Mouse (Mus musculus): ENCODE results near the gene Lpgat1. TPM values are rescaled to one million over a fixed set of nuclear protein-coding genes. Genes with fewer than 3 reads are reported as not detected.

Lpgat1 gene
- polyA plus RNA-seq (2015; fragmentation: Nextera tagmentation; extraction: Ambion mirVana) = 10.4 and 11.2 TPM in 2 replicates

- no peaks in the 10 kb centered on the region for H3K36me3 ChIP-seq (ENCODE audit: control insufficient read depth, insufficient read depth, low read length)
- peak within 1 kb of the TSS; percentile 89 for H3K4me2 ChIP-seq (ENCODE audit: low read depth, low read length)
- no peaks in the 10 kb centered on the region for H3K27me3 ChIP-seq (replicated peaks; ENCODE audit: control insufficient read depth, insufficient read depth, low read length)
- WGBS = under 1% methylated on average over 66 of the region's 113 CpGs
- peaks cover 2% of the 10 kb centered on the region; the same call in 1 of the 2 replicates for H3K4me1 ChIP-seq (ENCODE audit: control insufficient read depth, insufficient read depth, low read length)
- peak within 1 kb of the TSS; percentile 93 for H3K27ac ChIP-seq (ENCODE audit: low read length)
- H3K4me3 ChIP-seq (ENCODE audit: low read length) = peak within 1 kb of the TSS; percentile 84
- peak; percentile 95 for ATAC-seq
- peak within 1 kb of the TSS; percentile 92 for H3K9ac ChIP-seq (ENCODE audit: low read depth, low read length)
- no peaks in the 10 kb centered on the region for H3K9me3 ChIP-seq (ENCODE audit: control insufficient read depth, low read length)
Measured at GRCm38 (mm10) chr1:191717601-191718498, at the start of gene Lpgat1. TSS of gene Lpgat1 (plus strand) at chr1:191717834.

- H3K27me3 ChIP-seq (replicated peaks; ENCODE audit: control insufficient read depth, insufficient read depth, low read length) = no peaks in the 10 kb centered on the region
- H3K9ac ChIP-seq (ENCODE audit: low read depth, low read length) = no peak overlapping the region
- WGBS = 54% methylated on average over 9 of the region's 9 CpGs
- ATAC-seq = peak; percentile 64
- H3K27ac ChIP-seq (ENCODE audit: low read length) = 0 out of 2 replicates have a peak overlapping the region, but pooled peaks have one; percentile 21
- H3K4me1 ChIP-seq (ENCODE audit: control insufficient read depth, insufficient read depth, low read length) = no peaks in the 10 kb centered on the region
- no peaks in the 10 kb centered on the region for H3K9me3 ChIP-seq (ENCODE audit: control insufficient read depth, low read length)
- no peak overlapping the region for H3K4me2 ChIP-seq (ENCODE audit: low read depth, low read length)
- no peaks in the 10 kb centered on the region for H3K36me3 ChIP-seq (ENCODE audit: control insufficient read depth, insufficient read depth, low read length)
- no peak overlapping the region for H3K4me3 ChIP-seq (ENCODE audit: low read length)
Measured at GRCm38 (mm10) chr1:191668030-191668429, 49.6 kb upstream of the Lpgat1 start.

- H3K36me3 ChIP-seq (ENCODE audit: control insufficient read depth, insufficient read depth, low read length) = no peaks in the 10 kb centered on the region
- H3K27ac ChIP-seq (ENCODE audit: low read length) = no peak overlapping the region
- H3K4me2 ChIP-seq (ENCODE audit: low read depth, low read length) = no peak overlapping the region
- no peak overlapping the region for H3K4me3 ChIP-seq (ENCODE audit: low read length)
- H3K9me3 ChIP-seq (ENCODE audit: control insufficient read depth, low read length) = no peaks in the 10 kb centered on the region
- no peaks in the 10 kb centered on the region for H3K27me3 ChIP-seq (replicated peaks; ENCODE audit: control insufficient read depth, insufficient read depth, low read length)
- H3K4me1 ChIP-seq (ENCODE audit: control insufficient read depth, insufficient read depth, low read length) = no peaks in the 10 kb centered on the region
- H3K9ac ChIP-seq (ENCODE audit: low read depth, low read length) = no peak overlapping the region
- no peak for ATAC-seq
- 83% methylated on average over 5 of the region's 5 CpGs for WGBS
Measured at GRCm38 (mm10) chr1:191674071-191674470, 43.6 kb upstream of the Lpgat1 start.

GRCm38 (mm10) chr1:191681633-191682032, 36.0 kb upstream of the Lpgat1 start:
- Histone ChIP-seq H3K4me1 (ENCODE audit: control insufficient read depth, insufficient read depth, low read length) (peaks cover 3% of the 10 kb centered on the region; the same call in 1 of the 2 replicates), H3K27ac (ENCODE audit: low read length) (no peak overlapping the region), H3K4me3 (ENCODE audit: low read length) (no peak overlapping the region), H3K4me2 (ENCODE audit: low read depth, low read length) (no peak overlapping the region), H3K9ac (ENCODE audit: low read depth, low read length) (no peak overlapping the region), H3K36me3 (ENCODE audit: control insufficient read depth, insufficient read depth, low read length) (no peaks in the 10 kb centered on the region), H3K9me3 (ENCODE audit: control insufficient read depth, low read length) (0 out of 2 replicates have a peak, but pooled peaks cover 6% of the 10 kb centered on the region), H3K27me3 (replicated peaks; ENCODE audit: control insufficient read depth, insufficient read depth, low read length) (no peaks in the 10 kb centered on the region)
- 63% methylated on average over 2 of the region's 2 CpGs for WGBS
- peak; percentile 73 for ATAC-seq

- no peak overlapping the region for H3K9ac ChIP-seq (ENCODE audit: low read depth, low read length)
- WGBS = 93% methylated on average over 7 of the region's 7 CpGs
- H3K27me3 ChIP-seq (replicated peaks; ENCODE audit: control insufficient read depth, insufficient read depth, low read length) = no peaks in the 10 kb centered on the region
- no peaks in the 10 kb centered on the region for H3K36me3 ChIP-seq (ENCODE audit: control insufficient read depth, insufficient read depth, low read length)
- H3K4me2 ChIP-seq (ENCODE audit: low read depth, low read length) = no peak overlapping the region
- H3K4me1 ChIP-seq (ENCODE audit: control insufficient read depth, insufficient read depth, low read length) = no peaks in the 10 kb centered on the region
- no peak for ATAC-seq
- 0 out of 2 replicates have a peak, but pooled peaks cover 6% of the 10 kb centered on the region for H3K9me3 ChIP-seq (ENCODE audit: control insufficient read depth, low read length)
- no peak overlapping the region for H3K4me3 ChIP-seq (ENCODE audit: low read length)
- no peak overlapping the region for H3K27ac ChIP-seq (ENCODE audit: low read length)
Measured at GRCm38 (mm10) chr1:191687531-191687930, 30.1 kb upstream of the Lpgat1 start.

- ATAC-seq = no peak
- no peaks in the 10 kb centered on the region for H3K36me3 ChIP-seq (ENCODE audit: control insufficient read depth, insufficient read depth, low read length)
- no peak overlapping the region for H3K4me2 ChIP-seq (ENCODE audit: low read depth, low read length)
- H3K27me3 ChIP-seq (replicated peaks; ENCODE audit: control insufficient read depth, insufficient read depth, low read length) = no peaks in the 10 kb centered on the region
- no peak overlapping the region for H3K9ac ChIP-seq (ENCODE audit: low read depth, low read length)
- H3K4me3 ChIP-seq (ENCODE audit: low read length) = no peak overlapping the region
- H3K27ac ChIP-seq (ENCODE audit: low read length) = no peak overlapping the region
- H3K9me3 ChIP-seq (ENCODE audit: control insufficient read depth, low read length) = no peaks in the 10 kb centered on the region
- no peaks in the 10 kb centered on the region for H3K4me1 ChIP-seq (ENCODE audit: control insufficient read depth, insufficient read depth, low read length)
- 37% methylated on average over 4 of the region's 4 CpGs for WGBS
Measured at GRCm38 (mm10) chr1:191693231-191693630, 24.4 kb upstream of the Lpgat1 start.

- ATAC-seq = no peak
- Histone ChIP-seq H3K36me3 (ENCODE audit: control insufficient read depth, insufficient read depth, low read length) (no peaks in the 10 kb centered on the region), H3K27ac (ENCODE audit: low read length) (no peak overlapping the region), H3K4me1 (ENCODE audit: control insufficient read depth, insufficient read depth, low read length) (no peaks in the 10 kb centered on the region), H3K9me3 (ENCODE audit: control insufficient read depth, low read length) (no peaks in the 10 kb centered on the region), H3K4me2 (ENCODE audit: low read depth, low read length) (no peak overlapping the region), H3K4me3 (ENCODE audit: low read length) (no peak overlapping the region), H3K9ac (ENCODE audit: low read depth, low read length) (no peak overlapping the region), H3K27me3 (replicated peaks; ENCODE audit: control insufficient read depth, insufficient read depth, low read length) (no peaks in the 10 kb centered on the region)
- WGBS = 26% methylated on average over 1 of the region's 1 CpGs
Measured at GRCm38 (mm10) chr1:191698253-191698795, 19.3 kb upstream of the Lpgat1 start.

GRCm38 (mm10) chr1:191704535-191704934, 13.1 kb upstream of the Lpgat1 start:
- no peak overlapping the region for H3K4me3 ChIP-seq (ENCODE audit: low read length)
- H3K9me3 ChIP-seq (ENCODE audit: control insufficient read depth, low read length) = no peaks in the 10 kb centered on the region
- H3K36me3 ChIP-seq (ENCODE audit: control insufficient read depth, insufficient read depth, low read length) = no peaks in the 10 kb centered on the region
- no peak overlapping the region for H3K4me2 ChIP-seq (ENCODE audit: low read depth, low read length)
- no peak overlapping the region for H3K27ac ChIP-seq (ENCODE audit: low read length)
- 30% methylated on average over 4 of the region's 4 CpGs for whole genome bisulfite sequencing
- H3K4me1 ChIP-seq (ENCODE audit: control insufficient read depth, insufficient read depth, low read length) = 0 out of 2 replicates have a peak, but pooled peaks cover 3% of the 10 kb centered on the region
- no peak for ATAC-seq
- H3K9ac ChIP-seq (ENCODE audit: low read depth, low read length) = no peak overlapping the region
- H3K27me3 ChIP-seq (replicated peaks; ENCODE audit: control insufficient read depth, insufficient read depth, low read length) = no peaks in the 10 kb centered on the region

- Histone ChIP-seq H3K27ac (ENCODE audit: low read length) (no peak overlapping the region), H3K36me3 (ENCODE audit: control insufficient read depth, insufficient read depth, low read length) (no peaks in the 10 kb centered on the region), H3K4me3 (ENCODE audit: low read length) (no peak overlapping the region), H3K4me1 (ENCODE audit: control insufficient read depth, insufficient read depth, low read length) (0 out of 2 replicates have a peak, but pooled peaks cover 3% of the 10 kb centered on the region), H3K4me2 (ENCODE audit: low read depth, low read length) (no peak overlapping the region), H3K9me3 (ENCODE audit: control insufficient read depth, low read length) (no peaks in the 10 kb centered on the region), H3K9ac (ENCODE audit: low read depth, low read length) (no peak overlapping the region), H3K27me3 (replicated peaks; ENCODE audit: control insufficient read depth, insufficient read depth, low read length) (no peaks in the 10 kb centered on the region)
- WGBS = 63% methylated on average over 3 of the region's 3 CpGs
- ATAC-seq = no peak
Measured at GRCm38 (mm10) chr1:191706541-191707078, 11.0 kb upstream of the Lpgat1 start.
